Mouse (Mus musculus): ENCODE measurements at regions not wholly inside any gene's neighbourhood (a gene's known extent, or its start where the extent isn't known, plus 50 kb on each side); places are given as distances from the start of the nearest gene placed in this dataset.
A peak's percentile ranks its signal among the peaks of the same experiment; 100 is the strongest.

- no peak for DNase-seq (ENCODE audit: low read depth)
Measured at GRCm38 (mm10) chr1:154080505-154081380, 120.2 kb upstream of the Zfp648 start.

GRCm38 (mm10) chr1:154086145-154086544, 114.8 kb upstream of the Zfp648 start:
- DNase-seq (ENCODE audit: low read depth), result no peak

GRCm38 (mm10) chr1:154089815-154090214, 111.2 kb upstream of the Zfp648 start:
- no peak for DNase-seq (ENCODE audit: low read depth)

GRCm38 (mm10) chr1:154090521-154091490, 110.2 kb upstream of the Zfp648 start:
- no peak for DNase-seq (ENCODE audit: low read depth)

GRCm38 (mm10) chr1:154093549-154093948, 107.4 kb upstream of the Zfp648 start:
- DNase-seq (ENCODE audit: low read depth), result no peak

- DNase-seq (ENCODE audit: low read depth), result no peak
Measured at GRCm38 (mm10) chr1:154094357-154094756, 106.6 kb upstream of the Zfp648 start.

- DNase-seq (ENCODE audit: low read depth), result no peak
Measured at GRCm38 (mm10) chr1:154096113-154096512, 104.9 kb upstream of the Zfp648 start.

- DNase-seq (ENCODE audit: low read depth), result no peak
Measured at GRCm38 (mm10) chr1:154096911-154097310, 104.1 kb upstream of the Zfp648 start.

GRCm38 (mm10) chr1:154097656-154098055, 103.3 kb upstream of the Zfp648 start:
- no peak for DNase-seq (ENCODE audit: low read depth)

GRCm38 (mm10) chr1:154100556-154100955, 100.4 kb upstream of the Zfp648 start:
- DNase-seq (ENCODE audit: low read depth), result no peak

- no peak for DNase-seq (ENCODE audit: low read depth)
Measured at GRCm38 (mm10) chr1:154101433-154101832, 99.6 kb upstream of the Zfp648 start.

- DNase-seq (ENCODE audit: low read depth), result no peak
Measured at GRCm38 (mm10) chr1:154102191-154102590, 98.8 kb upstream of the Zfp648 start.

- peak; percentile 84 for DNase-seq (ENCODE audit: low read depth)
Measured at GRCm38 (mm10) chr1:154102871-154103596, 98.0 kb upstream of the Zfp648 start.

- no peak for DNase-seq (ENCODE audit: low read depth)
Measured at GRCm38 (mm10) chr1:154103597-154103923, 97.4 kb upstream of the Zfp648 start.

- no peak for DNase-seq (ENCODE audit: low read depth)
Measured at GRCm38 (mm10) chr1:154104006-154104600, 96.9 kb upstream of the Zfp648 start.

- no peak for DNase-seq (ENCODE audit: low read depth)
Measured at GRCm38 (mm10) chr1:154104779-154105178, 96.2 kb upstream of the Zfp648 start.

- DNase-seq (ENCODE audit: low read depth), result no peak
Measured at GRCm38 (mm10) chr1:154112500-154112899, 88.5 kb upstream of the Zfp648 start.

- no peak for DNase-seq (ENCODE audit: low read depth)
Measured at GRCm38 (mm10) chr1:154113291-154114050, 87.5 kb upstream of the Zfp648 start.

GRCm38 (mm10) chr1:154116188-154116710, 84.7 kb upstream of the Zfp648 start:
- DNase-seq (ENCODE audit: low read depth), result no peak

- no peak for DNase-seq (ENCODE audit: low read depth)
Measured at GRCm38 (mm10) chr1:154117346-154117687, 83.7 kb upstream of the Zfp648 start.
